Mouse (Mus musculus) hindbrain, embryonic 14.5 days (tissue): Measurements from ENCODE around the gene Aif1l. TPM values are rescaled to one million over a fixed set of nuclear protein-coding genes. Genes with fewer than 3 reads are reported as not detected.
A peak's percentile ranks its signal among the peaks of the same experiment; 100 is the strongest.

Experiments
- ATAC-seq: fragments of 200-750 bp; cut with Nextera tagmentation; 2 replicates; pipeline ENCODE4 v1.8.0; 2017; ENCODE audit warnings: moderate number of reproducible peaks, mild to moderate bottlenecking, moderate TSS enrichment, moderate library complexity; ENCODE audit not compliant: low FRiP score
- DNase-seq: peaks from one replicate; pipeline ENCODE4 v3.0.0-alpha.2; 2015; ENCODE audit warnings: low spot score
- H3K27ac ChIP-seq: fragments of 300-500 bp; sonication (generic); 2 replicates; pipeline ENCODE4 v1.5.1; 2014; ENCODE audit warnings: mild to moderate bottlenecking, moderate library complexity
- H3K27me3 ChIP-seq: fragments of 300-500 bp; sonication (generic); 2 replicates; pipeline ENCODE4 v1.6.1; 2014; ENCODE audit warnings: mild to moderate bottlenecking, low read length, mixed read lengths; ENCODE audit not compliant: control insufficient read depth, insufficient read depth
- H3K36me3 ChIP-seq: fragments of 300-500 bp; sonication (generic); replicated peaks from 2 replicates; pipeline ENCODE4 v1.6.1; 2014; ENCODE audit not compliant: control insufficient read depth, insufficient read depth
- H3K4me1 ChIP-seq: fragments of 300-500 bp; sonication (generic); replicated peaks from 2 replicates; pipeline ENCODE4 v1.6.1; 2014; ENCODE audit warnings: antibody characterized with exemption, low read length, mixed read lengths; ENCODE audit not compliant: control insufficient read depth, insufficient read depth
- H3K4me2 ChIP-seq: fragments of 300-500 bp; sonication (generic); replicated peaks from 2 replicates; pipeline ENCODE4 v1.6.1; 2014; ENCODE audit warnings: mild to moderate bottlenecking, moderate library complexity
- H3K4me3 ChIP-seq: fragments of 300-500 bp; sonication (generic); replicated peaks from 2 replicates; pipeline ENCODE4 v1.5.1; 2014; ENCODE audit warnings: mild to moderate bottlenecking, low read length
- H3K9ac ChIP-seq: fragments of 300-500 bp; sonication (generic); 2 replicates; pipeline ENCODE4 v1.6.1; 2014
- H3K9me3 ChIP-seq: fragments of 300-500 bp; sonication (generic); 2 replicates; pipeline ENCODE4 v1.6.1; 2016; ENCODE audit warnings: low read length; ENCODE audit not compliant: control insufficient read depth
- WGBS: fragments of 180-500 bp; shearing (Covaris S2); extraction: QIAGEN DNeasy Blood & Tissue Kit; methylation state at CpG from one replicate; pipeline ENCODE4 v1.1.7; 2014; 5-methylcytosine and 5-hydroxymethylcytosine counted together
- polyA plus RNA-seq: library from polyadenylated mRNA; unstranded; fragments of >200 nt; fragmentation: Nextera tagmentation; extraction: Ambion mirVana; gene quantifications from 2 replicates; pipeline ENCODE4 v1.2.1, GENCODE M21; 2014

The Aif1l gene
- polyA plus RNA-seq, 1 experiment from 2014 or later, result 22.8 TPM

DNA sequence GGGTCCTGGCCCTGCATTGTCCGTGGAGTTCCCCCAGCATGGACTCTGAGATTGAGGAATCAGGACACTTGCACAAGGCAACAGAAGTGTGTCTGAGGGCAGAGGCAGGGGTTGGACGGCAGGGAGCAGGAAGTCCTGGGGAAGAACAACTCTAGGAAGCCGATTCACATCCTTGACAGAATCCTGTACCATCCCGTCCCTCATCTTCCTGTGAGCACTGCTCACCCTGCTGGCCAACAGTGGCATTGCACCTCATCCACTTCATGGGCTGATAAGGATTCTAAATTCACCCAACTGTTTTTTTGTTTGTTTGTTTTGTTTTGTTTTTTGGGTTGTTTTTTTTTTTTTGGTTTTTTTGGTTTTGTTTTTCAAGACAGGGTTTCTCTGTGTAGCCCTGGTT is 34.8 kb upstream of the Aif1l start:
- Histone ChIP-seq H3K4me2 (no peak overlapping the region), H3K27me3 (no peaks in the 10 kb centered on the region; the same call in 1 of the 2 replicates), H3K9ac (no peak overlapping the region), H3K4me3 (no peak overlapping the region), H3K9me3 (no peaks in the 10 kb centered on the region), H3K27ac (no peak overlapping the region), H3K4me1 (no peaks in the 10 kb centered on the region), H3K36me3 (no peaks in the 10 kb centered on the region)
- 22% methylated on average over 4 of the region's 4 CpGs for WGBS
- ATAC-seq, result no peak
- DNase-seq, result peak; percentile 91

DNA sequence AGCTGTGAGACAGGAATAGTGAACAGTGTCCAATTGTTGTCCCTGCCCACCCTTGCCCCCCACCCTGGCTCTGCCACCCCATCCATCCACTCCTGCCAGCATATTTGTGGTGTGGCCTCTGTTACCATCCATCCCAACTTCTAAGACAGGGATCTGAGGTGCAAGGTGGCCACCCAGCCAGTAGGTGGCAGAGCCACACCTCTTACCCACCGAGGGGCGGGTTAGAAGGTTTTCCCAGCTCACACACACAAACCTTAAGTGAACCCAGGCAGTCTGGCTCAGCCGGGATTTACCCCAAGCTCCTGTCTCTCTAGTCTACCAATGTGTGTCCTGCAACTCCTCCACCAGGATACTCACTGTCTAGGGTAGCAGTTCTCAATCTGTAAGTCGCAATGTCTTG is 32.3 kb upstream of the Aif1l start:
- no peak overlapping the region for H3K27ac ChIP-seq
- 27% methylated on average over 4 of the region's 4 CpGs for WGBS
- no peaks in the 10 kb centered on the region for H3K36me3 ChIP-seq
- H3K27me3 ChIP-seq, result no peaks in the 10 kb centered on the region; the same call in 1 of the 2 replicates
- H3K4me2 ChIP-seq, result no peak overlapping the region
- ATAC-seq (no peak), DNase-seq (no peak)
- no peak overlapping the region for H3K4me3 ChIP-seq
- H3K9ac ChIP-seq, result no peak overlapping the region
- H3K4me1 ChIP-seq, result no peaks in the 10 kb centered on the region
- H3K9me3 ChIP-seq, result no peaks in the 10 kb centered on the region

DNA sequence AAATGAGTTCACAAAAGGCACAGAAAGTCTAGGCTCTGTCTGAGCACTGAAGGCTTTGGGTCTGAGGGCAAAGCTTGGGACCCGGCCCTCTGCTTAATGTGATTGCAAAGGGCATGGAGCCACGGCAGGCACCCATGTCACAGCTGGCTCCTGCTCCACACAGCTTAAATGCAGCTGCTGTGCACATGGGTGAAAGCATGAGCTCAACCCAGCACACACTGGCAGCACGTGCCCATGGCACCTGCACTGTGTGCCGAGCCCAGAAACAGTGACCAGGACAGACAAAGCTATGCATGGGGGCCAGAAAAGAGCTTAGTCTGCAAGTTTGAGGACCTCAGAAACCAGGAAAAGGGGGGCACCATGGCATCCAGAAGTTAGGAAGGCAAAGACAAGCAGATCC is 26.3 kb upstream of the Aif1l start:
- H3K4me3 ChIP-seq, result no peak overlapping the region
- H3K9ac ChIP-seq, result no peak overlapping the region
- 88% methylated on average over 4 of the region's 4 CpGs for WGBS
- ATAC-seq (no peak), DNase-seq (no peak)
- H3K4me2 ChIP-seq, result no peak overlapping the region
- H3K4me1 ChIP-seq, result no peaks in the 10 kb centered on the region
- no peaks in the 10 kb centered on the region for H3K36me3 ChIP-seq
- H3K9me3 ChIP-seq, result no peaks in the 10 kb centered on the region
- no peaks in the 10 kb centered on the region for H3K27me3 ChIP-seq
- H3K27ac ChIP-seq, result no peak overlapping the region

DNA sequence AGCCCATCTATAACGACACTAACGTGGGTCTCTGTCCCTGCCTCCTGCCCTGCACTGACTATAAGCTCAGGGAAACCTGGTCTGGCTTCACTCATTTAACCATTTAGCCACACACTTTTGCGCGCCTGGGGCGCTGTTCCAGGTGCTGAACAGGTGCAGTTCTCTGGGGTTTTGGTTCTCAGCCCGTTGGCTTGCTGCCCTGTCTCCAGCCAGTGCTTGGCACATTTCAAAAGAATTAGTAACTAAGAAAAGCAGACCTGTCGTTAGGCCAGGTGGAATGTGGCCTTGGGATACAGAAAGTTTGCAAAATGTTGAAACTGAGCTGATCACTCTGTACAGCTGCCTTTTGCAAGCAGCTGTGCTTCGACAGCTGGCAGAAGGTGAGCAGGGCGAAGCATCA is 25.1 kb upstream of the Aif1l start:
- H3K4me1 ChIP-seq, result no peaks in the 10 kb centered on the region
- 33% methylated on average over 9 of the region's 9 CpGs for WGBS

DNA sequence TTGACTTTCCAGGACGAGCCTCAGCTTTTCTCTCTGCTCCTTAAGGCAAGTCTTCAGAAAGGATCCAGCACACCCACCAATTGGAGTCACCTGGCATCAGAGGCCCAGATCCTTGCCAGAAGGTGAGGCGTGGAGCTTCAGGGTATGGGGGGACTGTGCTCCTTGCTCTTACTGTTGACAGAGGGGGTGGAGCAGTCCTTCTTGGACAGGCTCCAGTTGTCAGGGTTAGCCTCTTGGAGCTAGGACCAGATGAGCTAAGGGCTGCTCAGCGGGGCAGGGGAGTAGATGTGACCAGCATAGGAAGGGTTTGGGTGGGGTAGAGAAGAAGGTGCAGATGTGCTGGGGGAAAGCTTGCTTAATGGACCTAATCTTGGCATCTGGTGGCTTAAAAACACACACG is 24.0 kb upstream of the Aif1l start:
- ATAC-seq (no peak), DNase-seq (no peak)
- Histone ChIP-seq H3K9me3 (no peaks in the 10 kb centered on the region), H3K9ac (no peak overlapping the region), H3K27ac (no peak overlapping the region), H3K4me3 (no peak overlapping the region), H3K4me1 (no peaks in the 10 kb centered on the region), H3K27me3 (no peaks in the 10 kb centered on the region), H3K36me3 (no peaks in the 10 kb centered on the region), H3K4me2 (no peak overlapping the region)
- 58% methylated on average over 4 of the region's 4 CpGs for WGBS

More for the DNA sequence above, 25.1 kb upstream of the Aif1l start:
- no peaks in the 10 kb centered on the region for H3K9me3 ChIP-seq
- H3K27me3 ChIP-seq, result no peaks in the 10 kb centered on the region
- H3K27ac ChIP-seq, result no peak overlapping the region
- ATAC-seq, result no peak
- no peak overlapping the region for H3K4me2 ChIP-seq
- H3K9ac ChIP-seq, result no peak overlapping the region
- H3K4me3 ChIP-seq, result no peak overlapping the region
- H3K36me3 ChIP-seq, result no peaks in the 10 kb centered on the region
- no peak for DNase-seq

DNA sequence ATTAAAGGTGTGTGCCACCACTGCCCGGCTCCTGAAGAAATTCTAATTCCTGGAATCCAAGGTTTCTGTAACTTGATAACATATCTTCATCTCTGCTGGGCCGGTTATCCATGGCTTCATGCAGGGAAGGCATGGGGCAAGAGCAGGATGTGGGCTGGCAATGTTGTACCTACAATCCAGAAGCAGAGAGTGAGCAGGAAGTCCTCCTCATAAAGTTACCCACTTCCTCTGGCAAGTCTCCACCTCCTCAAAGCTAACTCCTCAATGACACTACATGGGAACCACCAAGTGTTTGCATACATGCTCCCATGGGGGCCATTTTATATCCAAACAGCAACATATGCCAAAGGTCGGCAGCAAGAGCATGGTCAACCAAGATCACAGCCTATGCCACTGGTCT is 20.3 kb upstream of the Aif1l start:
- ATAC-seq (no peak), DNase-seq (no peak)
- H3K27ac ChIP-seq, result no peak overlapping the region
- H3K27me3 ChIP-seq, result no peaks in the 10 kb centered on the region
- H3K4me3 ChIP-seq, result no peak overlapping the region
- 92% methylated on average over 3 of the region's 3 CpGs for WGBS
- no peak overlapping the region for H3K4me2 ChIP-seq
- no peak overlapping the region for H3K9ac ChIP-seq
- H3K4me1 ChIP-seq, result no peaks in the 10 kb centered on the region
- no peaks in the 10 kb centered on the region for H3K36me3 ChIP-seq
- H3K9me3 ChIP-seq, result no peaks in the 10 kb centered on the region

DNA sequence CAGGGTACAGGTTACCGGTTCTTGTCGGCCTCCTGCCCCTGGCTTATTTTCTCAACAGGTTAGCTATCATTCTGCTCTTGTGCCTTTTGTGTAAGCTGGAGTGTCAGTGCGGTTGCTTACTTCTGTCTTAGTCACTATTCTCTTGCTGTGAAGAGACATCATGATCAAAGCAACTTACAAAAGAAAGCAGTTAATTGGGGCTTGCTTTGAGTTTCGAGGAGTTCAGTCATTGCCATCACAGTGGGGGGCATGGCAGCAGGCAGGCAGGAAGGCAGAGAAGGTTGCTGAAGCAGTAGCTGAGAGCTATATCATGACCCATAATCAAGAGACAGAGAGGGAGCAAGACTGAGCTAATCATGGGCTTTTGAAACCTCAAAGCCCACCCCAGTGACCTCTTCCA is 15.4 kb upstream of the Aif1l start:
- no peaks in the 10 kb centered on the region for H3K36me3 ChIP-seq
- no peak overlapping the region for H3K27ac ChIP-seq
- WGBS, result 28% methylated on average over 4 of the region's 4 CpGs
- no peaks in the 10 kb centered on the region for H3K4me1 ChIP-seq
- no peak overlapping the region for H3K4me2 ChIP-seq
- no peak for DNase-seq
- H3K4me3 ChIP-seq, result no peak overlapping the region
- H3K9me3 ChIP-seq, result no peaks in the 10 kb centered on the region
- ATAC-seq, result no peak
- no peak overlapping the region for H3K9ac ChIP-seq
- H3K27me3 ChIP-seq, result no peaks in the 10 kb centered on the region

DNA sequence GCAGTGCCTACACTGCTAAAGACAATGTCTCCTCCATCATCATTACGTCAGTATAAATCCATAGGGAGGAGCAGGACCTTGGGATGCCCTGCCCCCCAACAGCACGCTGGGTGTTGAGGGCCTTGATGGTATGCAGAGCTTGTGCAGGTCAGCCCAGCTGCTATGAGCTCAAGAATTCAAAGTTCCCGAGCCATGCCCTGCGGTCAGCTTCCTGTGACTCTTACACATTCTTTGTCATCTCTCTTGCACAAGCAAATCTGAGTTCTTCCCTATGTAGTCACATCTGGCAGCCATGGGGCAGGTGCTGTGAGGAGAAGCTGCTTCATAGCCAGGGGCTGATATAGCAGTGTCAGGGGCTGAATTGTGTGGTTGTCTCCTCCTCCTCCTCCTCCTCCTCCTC is 14.9 kb upstream of the Aif1l start:
- Histone ChIP-seq H3K9me3 (no peaks in the 10 kb centered on the region), H3K4me2 (no peak overlapping the region), H3K4me3 (no peak overlapping the region), H3K9ac (no peak overlapping the region), H3K36me3 (no peaks in the 10 kb centered on the region), H3K4me1 (no peaks in the 10 kb centered on the region), H3K27ac (no peak overlapping the region), H3K27me3 (no peaks in the 10 kb centered on the region)
- no peak for DNase-seq
- no peak for ATAC-seq
- 44% methylated on average over 4 of the region's 4 CpGs for WGBS

DNA sequence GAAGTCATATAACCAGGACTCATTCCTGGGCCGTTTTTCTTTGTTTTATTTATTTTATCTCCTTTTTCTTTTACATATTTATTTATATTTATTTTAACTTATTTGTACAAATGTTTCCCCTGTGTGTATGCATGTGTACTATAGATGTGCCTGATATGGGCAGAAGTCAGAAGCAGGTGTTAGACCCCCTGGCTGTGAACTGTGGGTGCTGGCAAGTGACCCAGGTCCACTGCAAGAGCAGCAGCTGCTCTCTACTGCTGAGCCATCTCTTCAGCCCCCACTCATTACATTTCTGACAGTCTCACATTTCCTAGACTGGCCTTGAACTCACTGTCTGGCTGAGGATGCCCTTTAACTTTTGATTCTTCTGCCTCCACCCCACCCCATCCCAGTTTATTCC is 11.6 kb upstream of the Aif1l start:
- no peak for ATAC-seq
- H3K27ac ChIP-seq, result no peak overlapping the region
- H3K4me3 ChIP-seq, result no peak overlapping the region
- no peak overlapping the region for H3K4me2 ChIP-seq
- H3K9ac ChIP-seq, result no peak overlapping the region
- 92% methylated on average over 1 of the region's 1 CpGs for WGBS
- H3K27me3 ChIP-seq, result no peaks in the 10 kb centered on the region
- H3K9me3 ChIP-seq, result no peaks in the 10 kb centered on the region
- H3K4me1 ChIP-seq, result no peaks in the 10 kb centered on the region
- no peaks in the 10 kb centered on the region for H3K36me3 ChIP-seq
- no peak for DNase-seq

DNA sequence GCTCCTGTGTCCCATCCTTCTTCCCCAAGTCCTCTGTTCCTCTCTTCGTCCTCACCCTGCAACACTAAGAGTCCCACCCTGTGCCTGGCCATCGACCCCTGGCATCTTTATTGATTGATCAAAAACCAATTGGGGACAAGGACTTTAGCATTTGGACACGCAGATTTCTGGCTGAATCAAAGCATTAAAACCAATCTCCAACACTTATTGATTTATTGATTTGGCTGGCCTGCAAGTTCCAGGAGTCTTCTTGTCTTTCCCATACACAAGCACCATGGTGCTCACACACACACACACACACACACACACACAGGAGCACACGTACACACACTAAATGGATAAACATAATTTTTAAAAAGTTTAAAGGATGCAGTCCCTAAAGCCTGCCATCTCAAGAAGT is 6.9 kb upstream of the Aif1l start:
- 82% methylated on average over 4 of the region's 4 CpGs for WGBS
- DNase-seq (no peak), ATAC-seq (no peak)
- Histone ChIP-seq H3K4me3 (no peak overlapping the region), H3K36me3 (no peaks in the 10 kb centered on the region), H3K4me1 (no peaks in the 10 kb centered on the region), H3K9ac (no peak overlapping the region), H3K4me2 (no peak overlapping the region), H3K27ac (no peak overlapping the region), H3K9me3 (no peaks in the 10 kb centered on the region), H3K27me3 (no peaks in the 10 kb centered on the region)
